Mouse (Mus musculus) hindbrain, embryonic 16.5 days (tissue): ENCODE results near the gene Cdc25b. TPM values are rescaled to one million over a fixed set of nuclear protein-coding genes. Genes with fewer than 3 reads are reported as not detected.
"Not testable (repeated sequence)": the region's sequence is repeated elsewhere in the genome, so short reads cannot be mapped to it uniquely, and the experiment has no call there.

ENCODE experiments used
- ATAC-seq: fragments of 200-750 bp; cut with Nextera tagmentation; 2 replicates; pipeline ENCODE4 v1.8.0; 2017; ENCODE audit warnings: moderate TSS enrichment, moderate library complexity
- H3K27ac ChIP-seq: fragments of 300-500 bp; sonication (generic); 2 replicates; pipeline ENCODE4 v1.5.1; 2014; ENCODE audit warnings: low read depth, mild to moderate bottlenecking, control low read depth, low read length, moderate library complexity
- H3K27me3 ChIP-seq: fragments of 300-500 bp; sonication (generic); replicated peaks from 2 replicates; pipeline ENCODE4 v1.6.1; 2014; ENCODE audit warnings: low read length; ENCODE audit not compliant: control insufficient read depth, insufficient read depth
- H3K36me3 ChIP-seq: fragments of 300-500 bp; sonication (generic); 2 replicates; pipeline ENCODE4 v1.6.1; 2014; ENCODE audit warnings: mild to moderate bottlenecking, low read length, moderate library complexity, mixed read lengths; ENCODE audit not compliant: control insufficient read depth, insufficient read depth
- H3K4me1 ChIP-seq: fragments of 300-500 bp; sonication (generic); 2 replicates; pipeline ENCODE4 v1.6.1; 2014; ENCODE audit warnings: low read depth, low read length; ENCODE audit not compliant: control insufficient read depth, insufficient read depth
- H3K4me2 ChIP-seq: fragments of 300-500 bp; sonication (generic); 2 replicates; pipeline ENCODE4 v1.6.1; 2014; ENCODE audit warnings: mild to moderate bottlenecking, low read length, control low read depth, moderate library complexity
- H3K4me3 ChIP-seq: fragments of 300-500 bp; sonication (generic); 2 replicates; pipeline ENCODE4 v1.5.1; 2014; ENCODE audit warnings: mild to moderate bottlenecking, low read length, control low read depth, moderate library complexity
- H3K9ac ChIP-seq: fragments of 300-500 bp; sonication (generic); 2 replicates; pipeline ENCODE4 v1.6.1; 2014; ENCODE audit warnings: low read depth, mild to moderate bottlenecking, control low read depth, low read length, moderate library complexity
- H3K9me3 ChIP-seq: fragments of 300-500 bp; sonication (generic); 2 replicates; pipeline ENCODE4 v1.6.1; 2014; ENCODE audit warnings: mild to moderate bottlenecking, low read length, moderate library complexity; ENCODE audit not compliant: control insufficient read depth
- WGBS: fragments of 180-500 bp; shearing (Covaris S2); extraction: QIAGEN DNeasy Blood & Tissue Kit; methylation state at CpG from one replicate; pipeline ENCODE4 v1.1.7; 2014; 5-methylcytosine and 5-hydroxymethylcytosine counted together
- polyA plus RNA-seq: library from polyadenylated mRNA; unstranded; fragments of >200 nt; fragmentation: Nextera tagmentation; extraction: Ambion mirVana; gene quantifications from 2 replicates; pipeline ENCODE4 v1.2.1, GENCODE M21; 2015

Gene Cdc25b
- polyA plus RNA-seq, 1 experiment from 2014 or later = 22.8 TPM

- Histone ChIP-seq H3K9ac (no peak overlapping the region), H3K4me2 (no peak overlapping the region), H3K4me1 (no peaks in the 10 kb centered on the region), H3K9me3 (no peaks in the 10 kb centered on the region), H3K27me3 (no peaks in the 10 kb centered on the region), H3K4me3 (no peak overlapping the region), H3K36me3 (no peaks in the 10 kb centered on the region), H3K27ac (no peak overlapping the region)
- ATAC-seq = no peak
- WGBS = 58% methylated on average over 1 of the region's 1 CpGs
Observed at GRCm38 (mm10) chr2:131223569-131223968, 36.8 kb downstream of the Cdc25b start.

- no peak overlapping the region for H3K27ac ChIP-seq
- H3K4me3 ChIP-seq = no peak overlapping the region
- no peaks in the 10 kb centered on the region for H3K36me3 ChIP-seq
- no peak for ATAC-seq
- H3K9me3 ChIP-seq = no peaks in the 10 kb centered on the region
- no peak overlapping the region for H3K9ac ChIP-seq
- no peak overlapping the region for H3K4me2 ChIP-seq
- H3K4me1 ChIP-seq = no peaks in the 10 kb centered on the region
- WGBS = 84% methylated on average over 6 of the region's 6 CpGs
- no peaks in the 10 kb centered on the region for H3K27me3 ChIP-seq
Observed at GRCm38 (mm10) chr2:131225178-131225577, 38.4 kb downstream of the Cdc25b start.

GRCm38 (mm10) chr2:131226669-131227068, 39.9 kb downstream of the Cdc25b start:
- not testable (repeated sequence) for H3K4me1 ChIP-seq, ATAC-seq, H3K9me3 ChIP-seq, H3K9ac ChIP-seq, H3K36me3 ChIP-seq, H3K4me2 ChIP-seq, H3K27ac ChIP-seq, H3K4me3 ChIP-seq, H3K27me3 ChIP-seq
- WGBS = 83% methylated on average over 2 of the region's 2 CpGs

- no peak overlapping the region for H3K27ac ChIP-seq
- WGBS = 91% methylated on average over 3 of the region's 3 CpGs
- H3K9me3 ChIP-seq = no peaks in the 10 kb centered on the region
- no peak for ATAC-seq
- no peak overlapping the region for H3K9ac ChIP-seq
- no peaks in the 10 kb centered on the region for H3K27me3 ChIP-seq
- H3K36me3 ChIP-seq = no peaks in the 10 kb centered on the region
- H3K4me3 ChIP-seq = no peak overlapping the region
- no peak overlapping the region for H3K4me2 ChIP-seq
- H3K4me1 ChIP-seq = no peaks in the 10 kb centered on the region
Observed at GRCm38 (mm10) chr2:131227243-131227642, 40.5 kb downstream of the Cdc25b start.

GRCm38 (mm10) chr2:131232558-131232957, 45.8 kb downstream of the Cdc25b start:
- WGBS = 93% methylated on average over 2 of the region's 2 CpGs

GRCm38 (mm10) chr2:131233307-131234126, 46.8 kb downstream of the Cdc25b start, which contains the start of gene Mavs:
TSS of gene Mavs (plus strand) at chr2:131234063.
- Histone ChIP-seq H3K4me1 (peaks cover 8% of the 10 kb centered on the region), H3K27me3 (no peaks in the 10 kb centered on the region), H3K4me2 (peak within 1 kb of the TSS; percentile 96), H3K36me3 (no peaks in the 10 kb centered on the region), H3K9me3 (no peaks in the 10 kb centered on the region), H3K4me3 (peak within 1 kb of the TSS; percentile 62), H3K9ac (peak within 1 kb of the TSS; percentile 70), H3K27ac (peak within 1 kb of the TSS; percentile 36)
- peak; percentile 100 for ATAC-seq
- 10% methylated on average over 29 of the region's 29 CpGs for WGBS

More at GRCm38 (mm10) chr2:131232558-131232957, 45.8 kb downstream of the Cdc25b start:
- no peak overlapping the region for H3K9ac ChIP-seq
- no peaks in the 10 kb centered on the region for H3K27me3 ChIP-seq
- no peaks in the 10 kb centered on the region for H3K9me3 ChIP-seq
- H3K36me3 ChIP-seq = no peaks in the 10 kb centered on the region
- no peak for ATAC-seq
- no peak overlapping the region for H3K4me2 ChIP-seq
- no peak overlapping the region for H3K4me3 ChIP-seq
- no peak overlapping the region for H3K27ac ChIP-seq
- peaks cover 8% of the 10 kb centered on the region for H3K4me1 ChIP-seq

- Histone ChIP-seq H3K27me3 (no peaks in the 10 kb centered on the region), H3K9me3 (no peaks in the 10 kb centered on the region), H3K4me2 (peak overlapping the region; percentile 96), H3K4me3 (peak overlapping the region; percentile 62), H3K27ac (peak overlapping the region; percentile 9; the same call in 1 of the 2 replicates), H3K36me3 (no peaks in the 10 kb centered on the region), H3K4me1 (peaks cover 8% of the 10 kb centered on the region), H3K9ac (peak overlapping the region; percentile 70)
- 11% methylated on average over 26 of the region's 28 CpGs for WGBS
- no peak for ATAC-seq
Observed at GRCm38 (mm10) chr2:131234127-131234650, 47.4 kb downstream of the Cdc25b start.

- Histone ChIP-seq H3K27ac (no peak overlapping the region), H3K4me2 (peak overlapping the region; percentile 96), H3K9me3 (no peaks in the 10 kb centered on the region), H3K36me3 (no peaks in the 10 kb centered on the region), H3K4me1 (peaks cover 8% of the 10 kb centered on the region), H3K27me3 (no peaks in the 10 kb centered on the region), H3K9ac (0 out of 2 replicates have a peak overlapping the region, but pooled peaks have one; percentile 15), H3K4me3 (no peak overlapping the region)
- ATAC-seq = no peak
- WGBS = 85% methylated on average over 7 of the region's 7 CpGs
Observed at GRCm38 (mm10) chr2:131234970-131235635, 48.4 kb downstream of the Cdc25b start.

- no peak overlapping the region for H3K4me2 ChIP-seq
- no peaks in the 10 kb centered on the region for H3K9me3 ChIP-seq
- H3K9ac ChIP-seq = no peak overlapping the region
- H3K27me3 ChIP-seq = no peaks in the 10 kb centered on the region
- no peak for ATAC-seq
- no peak overlapping the region for H3K27ac ChIP-seq
- no peak overlapping the region for H3K4me3 ChIP-seq
- no peaks in the 10 kb centered on the region for H3K36me3 ChIP-seq
- no peaks in the 10 kb centered on the region for H3K4me1 ChIP-seq
Observed at GRCm38 (mm10) chr2:131242180-131242579, 55.4 kb downstream of the Cdc25b start.
